Mouse (Mus musculus) lung, embryonic 16.5 days (tissue): ENCODE data around the gene Pum1. TPM values are rescaled to one million over a fixed set of nuclear protein-coding genes. Genes with fewer than 3 reads are reported as not detected.

Experiments used
- ATAC-seq: fragments of 200-750 bp; cut with Nextera tagmentation; 2 replicates; pipeline ENCODE4 v1.8.0; 2017; ENCODE audit warnings: low read depth, mild to moderate bottlenecking, moderate library complexity
- H3K27ac ChIP-seq: fragments of 300-500 bp; sonication (generic); 2 replicates; pipeline ENCODE4 v1.5.1; 2014; ENCODE audit warnings: mild to moderate bottlenecking, control low read depth, low read length
- H3K27me3 ChIP-seq: fragments of 300-500 bp; sonication (generic); 2 replicates; pipeline ENCODE4 v1.6.1; 2014; ENCODE audit warnings: low read depth, low read length, mixed read lengths; ENCODE audit not compliant: control insufficient read depth, insufficient read depth
- H3K36me3 ChIP-seq: fragments of 300-500 bp; sonication (generic); 2 replicates; pipeline ENCODE4 v1.6.1; 2014; ENCODE audit warnings: low read length; ENCODE audit not compliant: control insufficient read depth, insufficient read depth
- H3K4me1 ChIP-seq: fragments of 300-500 bp; sonication (generic); replicated peaks from 2 replicates; pipeline ENCODE4 v1.6.1; 2014; ENCODE audit warnings: low read length, mixed read lengths; ENCODE audit not compliant: control insufficient read depth, insufficient read depth
- H3K4me2 ChIP-seq: fragments of 300-500 bp; sonication (generic); 2 replicates; pipeline ENCODE4 v1.6.1; 2014; ENCODE audit warnings: low read depth, low read length, control low read depth
- H3K4me3 ChIP-seq: fragments of 300-500 bp; sonication (generic); 2 replicates; pipeline ENCODE4 v1.5.1; 2014; ENCODE audit warnings: mild to moderate bottlenecking, low read length, control low read depth
- H3K9ac ChIP-seq: fragments of 300-500 bp; sonication (generic); 2 replicates; pipeline ENCODE4 v1.6.1; 2014; ENCODE audit warnings: low read length, control low read depth
- H3K9me3 ChIP-seq: fragments of 300-500 bp; sonication (generic); 2 replicates; pipeline ENCODE4 v1.6.1; 2016; ENCODE audit warnings: low read length; ENCODE audit not compliant: control insufficient read depth
- WGBS: fragments of 180-500 bp; shearing (Covaris S2); extraction: QIAGEN DNeasy Blood & Tissue Kit; methylation state at CpG from one replicate; pipeline ENCODE4 v1.1.7; 2014; 5-methylcytosine and 5-hydroxymethylcytosine counted together
- polyA plus RNA-seq: library from polyadenylated mRNA; unstranded; fragments of >200 nt; fragmentation: Nextera tagmentation; extraction: Ambion mirVana; gene quantifications from 2 replicates; pipeline ENCODE4 v1.2.1, GENCODE M21; 2015

Pum1 gene
- polyA plus RNA-seq, 1 experiment from 2014 or later, result 84.2 TPM

GRCm38 (mm10) chr4:130784755-130785154 is 121.6 kb downstream of the Pum1 start:
- Histone ChIP-seq H3K27ac (no peak overlapping the region), H3K4me1 (no peaks in the 10 kb centered on the region), H3K9me3 (no peaks in the 10 kb centered on the region), H3K36me3 (peaks cover 13% of the 10 kb centered on the region), H3K4me2 (no peak overlapping the region), H3K4me3 (no peak overlapping the region), H3K27me3 (no peaks in the 10 kb centered on the region), H3K9ac (no peak overlapping the region)
- ATAC-seq, result no peak
- WGBS, result 13% methylated on average over 4 of the region's 4 CpGs

- WGBS, result 71% methylated on average over 5 of the region's 5 CpGs
- H3K27me3 ChIP-seq, result no peaks in the 10 kb centered on the region
- H3K9ac ChIP-seq, result no peak overlapping the region
- no peaks in the 10 kb centered on the region for H3K9me3 ChIP-seq
- H3K27ac ChIP-seq, result no peak overlapping the region
- no peaks in the 10 kb centered on the region for H3K36me3 ChIP-seq
- H3K4me3 ChIP-seq, result no peak overlapping the region
- H3K4me1 ChIP-seq, result peaks cover 3% of the 10 kb centered on the region; the same call in 1 of the 2 replicates
- ATAC-seq, result no peak
- H3K4me2 ChIP-seq, result no peak overlapping the region
These were observed 124.4 kb downstream of the Pum1 start for GRCm38 (mm10) chr4:130787530-130787929.

GRCm38 (mm10) chr4:130790180-130790579 is 127.1 kb downstream of the Pum1 start:
- Histone ChIP-seq H3K36me3 (no peaks in the 10 kb centered on the region), H3K4me2 (no peak overlapping the region), H3K9me3 (no peaks in the 10 kb centered on the region), H3K4me1 (peaks cover 10% of the 10 kb centered on the region), H3K27ac (no peak overlapping the region), H3K4me3 (no peak overlapping the region), H3K27me3 (no peaks in the 10 kb centered on the region; the same call in 1 of the 2 replicates), H3K9ac (no peak overlapping the region)
- 6% methylated on average over 6 of the region's 6 CpGs for WGBS
- ATAC-seq, result peak; percentile 11; the same call in 1 of the 2 replicates

- Histone ChIP-seq H3K9ac (peak overlapping the region; percentile 91), H3K36me3 (no peaks in the 10 kb centered on the region), H3K27ac (no peak overlapping the region), H3K4me3 (peak overlapping the region; percentile 80), H3K27me3 (no peaks in the 10 kb centered on the region; the same call in 1 of the 2 replicates), H3K4me1 (peaks cover 10% of the 10 kb centered on the region), H3K4me2 (peak overlapping the region; percentile 99), H3K9me3 (no peaks in the 10 kb centered on the region)
- ATAC-seq, result peak; percentile 23; the same call in 1 of the 2 replicates
- 8% methylated on average over 19 of the region's 19 CpGs for WGBS
These were observed 128.8 kb downstream of the Pum1 start for GRCm38 (mm10) chr4:130791811-130792375.

GRCm38 (mm10) chr4:130792376-130793179 is 129.5 kb downstream of the Pum1 start, which contains the start of gene Sdc3:
Gene Sdc3 (plus strand): TSS chr4:130792537.
- Histone ChIP-seq H3K36me3 (no peaks in the 10 kb centered on the region), H3K4me1 (peaks cover 17% of the 10 kb centered on the region), H3K4me3 (peak within 1 kb of the TSS; percentile 80), H3K4me2 (peak within 1 kb of the TSS; percentile 99), H3K9ac (peak within 1 kb of the TSS; percentile 91), H3K9me3 (no peaks in the 10 kb centered on the region), H3K27me3 (no peaks in the 10 kb centered on the region; the same call in 1 of the 2 replicates), H3K27ac (no peak within 1 kb of the TSS)
- WGBS, result 2% methylated on average over 52 of the region's 99 CpGs
- ATAC-seq, result peak; percentile 56

- ATAC-seq, result no peak
- H3K36me3 ChIP-seq, result no peaks in the 10 kb centered on the region
- no peak overlapping the region for H3K27ac ChIP-seq
- H3K9me3 ChIP-seq, result no peaks in the 10 kb centered on the region
- peak overlapping the region; percentile 99 for H3K4me2 ChIP-seq
- H3K27me3 ChIP-seq, result no peaks in the 10 kb centered on the region; the same call in 1 of the 2 replicates
- H3K4me1 ChIP-seq, result peaks cover 22% of the 10 kb centered on the region
- 39% methylated on average over 7 of the region's 7 CpGs for WGBS
- H3K4me3 ChIP-seq, result peak overlapping the region; percentile 80
- H3K9ac ChIP-seq, result peak overlapping the region; percentile 91
These were observed 130.0 kb downstream of the Pum1 start for GRCm38 (mm10) chr4:130793180-130793501.

- 42% methylated on average over 4 of the region's 4 CpGs for WGBS
- Histone ChIP-seq H3K9me3 (no peaks in the 10 kb centered on the region), H3K36me3 (no peaks in the 10 kb centered on the region), H3K4me3 (no peak overlapping the region), H3K27me3 (no peaks in the 10 kb centered on the region; the same call in 1 of the 2 replicates), H3K4me2 (no peak overlapping the region), H3K27ac (no peak overlapping the region), H3K4me1 (peaks cover 39% of the 10 kb centered on the region), H3K9ac (no peak overlapping the region)
- ATAC-seq, result no peak
These were observed 131.7 kb downstream of the Pum1 start for GRCm38 (mm10) chr4:130794771-130795170.

- Histone ChIP-seq H3K9me3 (no peaks in the 10 kb centered on the region), H3K4me3 (no peak overlapping the region), H3K4me2 (no peak overlapping the region), H3K27me3 (no peaks in the 10 kb centered on the region; the same call in 1 of the 2 replicates), H3K36me3 (no peaks in the 10 kb centered on the region), H3K4me1 (peaks cover 40% of the 10 kb centered on the region), H3K27ac (no peak overlapping the region), H3K9ac (no peak overlapping the region)
- no peak for ATAC-seq
- WGBS, result 79% methylated on average over 6 of the region's 6 CpGs
These were observed 132.8 kb downstream of the Pum1 start for GRCm38 (mm10) chr4:130795970-130796369.
